Mouse (Mus musculus): ENCODE data around the gene Fry. TPM values are rescaled to one million over a fixed set of nuclear protein-coding genes. Genes with fewer than 3 reads are reported as not detected.

The Fry gene
- total and polyA plus RNA-seq, 3 experiments = 43.8 to 153 (median 117) TPM

- H3K4me1 ChIP-seq (ENCODE audit: control insufficient read depth, insufficient read depth, low read length) = 0 out of 2 replicates have a peak, but pooled peaks cover 1% of the 10 kb centered on the region
- H3K79me2 ChIP-seq (replicated peaks; ENCODE audit: control insufficient read depth, insufficient read depth, low read length) = no peaks in the 10 kb centered on the region
- no peak for DNase-seq
- no peak overlapping the region for H3K27ac ChIP-seq
- WGBS = 65% methylated on average over 5 of the region's 5 CpGs
- intact Hi-C loops (cut with DNase I) = no loop called here
- no peak for TF ChIP-seq CTCF (IDR thresholded peaks at IDR 0.05)
- TF ChIP-seq POLR2A (IDR thresholded peaks at IDR 0.05; ENCODE audit: insufficient read depth, low read depth, low read length) = no peak
- no peak for TF ChIP-seq EP300 (IDR thresholded peaks at IDR 0.05; ENCODE audit: insufficient read depth, low read depth, low read length)
- H3K4me3 ChIP-seq = no peak overlapping the region
- H3K36me3 ChIP-seq (ENCODE audit: control insufficient read depth, insufficient read depth, low read length) = no peaks in the 10 kb centered on the region
- H3K9ac ChIP-seq (ENCODE audit: low read depth, low read length) = no peak overlapping the region
- no peaks in the 10 kb centered on the region for H3K27me3 ChIP-seq (ENCODE audit: control insufficient read depth, insufficient read depth, low read length)
These were observed 35.3 kb upstream of the Fry start for GRCm38 (mm10) chr5:150083190-150083589.

DNA sequence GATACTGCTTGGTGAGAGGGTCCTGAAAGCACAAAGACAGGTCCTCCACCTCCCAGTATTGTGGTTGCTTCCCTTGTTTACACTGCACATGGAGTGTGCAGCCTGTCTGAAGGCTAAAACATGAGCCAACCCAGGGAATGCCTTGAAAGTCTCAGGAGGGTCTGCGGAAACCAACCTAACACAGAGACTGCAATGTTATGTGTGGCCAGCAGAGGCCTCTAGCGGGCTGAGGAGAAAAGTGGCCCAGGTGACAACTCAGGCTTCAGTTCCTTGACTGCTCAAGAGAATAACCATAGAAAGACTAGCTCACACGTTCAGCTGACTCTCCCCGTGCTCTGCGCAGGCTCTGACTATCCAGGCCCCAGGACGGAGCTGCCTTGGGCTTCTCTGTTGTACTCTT is 20.8 kb upstream of the Fry start:
- H3K9ac ChIP-seq (ENCODE audit: low read depth, low read length) = no peak overlapping the region
- peak; percentile 73; the same call in 1 of the 2 replicates for TF ChIP-seq EP300 (IDR thresholded peaks at IDR 0.05; ENCODE audit: insufficient read depth, low read depth, low read length)
- TF ChIP-seq CTCF (IDR thresholded peaks at IDR 0.05) = no peak; the same call in 1 of the 2 replicates
- no peaks in the 10 kb centered on the region; the same call in 1 of the 2 replicates for H3K4me1 ChIP-seq (ENCODE audit: control insufficient read depth, insufficient read depth, low read length)
- H3K79me2 ChIP-seq (replicated peaks; ENCODE audit: control insufficient read depth, insufficient read depth, low read length) = no peaks in the 10 kb centered on the region; the same call in 1 of the 2 replicates
- no peak overlapping the region for H3K27ac ChIP-seq
- peak; percentile 56 to 72 for DNase-seq
- no peaks in the 10 kb centered on the region for H3K36me3 ChIP-seq (ENCODE audit: control insufficient read depth, insufficient read depth, low read length)
- H3K4me3 ChIP-seq = no peak overlapping the region
- intact Hi-C loops (cut with DNase I) = loop anchor here (1.0 kb wide), 1 partner anchor 60 kb away; no protein-coding TSS in a partner anchor
- 6% methylated on average over 6 of the region's 6 CpGs for WGBS
- no peaks in the 10 kb centered on the region for H3K27me3 ChIP-seq (ENCODE audit: control insufficient read depth, insufficient read depth, low read length)

DNA sequence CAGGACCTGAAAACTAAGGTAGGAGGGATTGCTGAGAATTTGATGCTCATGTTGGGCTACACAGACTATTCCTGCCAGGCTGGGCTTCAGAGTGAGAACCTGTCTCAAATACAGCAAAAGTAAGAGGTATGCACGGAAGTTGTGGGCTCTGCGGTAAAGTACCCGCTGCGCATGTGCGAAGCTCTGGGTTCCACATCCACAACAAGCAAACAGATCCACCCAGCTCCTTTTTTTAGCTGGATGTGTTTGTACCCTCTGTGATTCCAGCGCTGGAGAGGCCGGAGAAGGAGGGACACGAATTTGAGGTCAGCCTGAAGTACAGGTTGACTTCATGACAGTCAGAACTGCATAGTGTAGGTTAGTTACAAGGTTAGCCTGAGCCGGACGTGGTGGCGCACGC is 19.7 kb upstream of the Fry start:
- intact Hi-C loops (cut with DNase I) = no loop called here

DNA sequence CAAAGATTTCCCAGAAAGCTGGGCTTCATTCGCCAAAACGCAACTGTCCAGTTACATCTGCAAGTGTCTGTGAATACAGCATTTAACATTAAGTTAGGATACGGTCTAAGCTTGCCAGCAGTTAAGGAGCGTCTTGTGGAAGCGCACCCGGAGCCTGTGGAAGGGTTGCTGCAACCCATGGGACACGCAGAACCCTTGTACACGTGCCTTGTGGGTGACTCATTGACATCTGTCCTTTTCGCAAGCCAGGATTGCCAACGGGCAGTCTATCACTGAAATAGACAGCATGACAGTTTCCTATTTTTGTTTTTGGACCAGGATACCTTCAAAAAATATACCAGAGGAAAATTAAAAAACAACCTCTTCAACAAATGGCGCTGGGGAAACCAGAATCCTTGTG is 16.7 kb upstream of the Fry start:
- H3K9ac ChIP-seq (ENCODE audit: low read depth, low read length) = no peak overlapping the region
- H3K4me3 ChIP-seq = no peak overlapping the region
- no peak overlapping the region for H3K27ac ChIP-seq
- no peak for DNase-seq
- WGBS = 61% methylated on average over 11 of the region's 11 CpGs
- no peaks in the 10 kb centered on the region for H3K36me3 ChIP-seq (ENCODE audit: control insufficient read depth, insufficient read depth, low read length)
- TF ChIP-seq CTCF (IDR thresholded peaks at IDR 0.05) (no peak), EP300 (IDR thresholded peaks at IDR 0.05; ENCODE audit: insufficient read depth, low read depth, low read length) (no peak), POLR2A (IDR thresholded peaks at IDR 0.05; ENCODE audit: insufficient read depth, low read depth, low read length) (no peak)
- no peaks in the 10 kb centered on the region for H3K27me3 ChIP-seq (ENCODE audit: control insufficient read depth, insufficient read depth, low read length)
- intact Hi-C loops (cut with DNase I) = no loop called here
- no peaks in the 10 kb centered on the region; the same call in 1 of the 2 replicates for H3K4me1 ChIP-seq (ENCODE audit: control insufficient read depth, insufficient read depth, low read length)
- no peaks in the 10 kb centered on the region; the same call in 1 of the 2 replicates for H3K79me2 ChIP-seq (replicated peaks; ENCODE audit: control insufficient read depth, insufficient read depth, low read length)

More for the DNA sequence above, 19.7 kb upstream of the Fry start:
- TF ChIP-seq POLR2A (IDR thresholded peaks at IDR 0.05; ENCODE audit: insufficient read depth, low read depth, low read length) = no peak
- no peak for TF ChIP-seq EP300 (IDR thresholded peaks at IDR 0.05; ENCODE audit: insufficient read depth, low read depth, low read length)
- TF ChIP-seq CTCF (IDR thresholded peaks at IDR 0.05) = no peak
- Histone ChIP-seq H3K36me3 (ENCODE audit: control insufficient read depth, insufficient read depth, low read length) (no peaks in the 10 kb centered on the region), H3K4me1 (ENCODE audit: control insufficient read depth, insufficient read depth, low read length) (no peaks in the 10 kb centered on the region; the same call in 1 of the 2 replicates), H3K4me3 (no peak overlapping the region), H3K79me2 (replicated peaks; ENCODE audit: control insufficient read depth, insufficient read depth, low read length) (no peaks in the 10 kb centered on the region; the same call in 1 of the 2 replicates), H3K27ac (no peak overlapping the region), H3K27me3 (ENCODE audit: control insufficient read depth, insufficient read depth, low read length) (no peaks in the 10 kb centered on the region), H3K9ac (ENCODE audit: low read depth, low read length) (no peak overlapping the region)
- WGBS = 90% methylated on average over 12 of the region's 12 CpGs
- no peak for DNase-seq

- Histone ChIP-seq H3K36me3 (ENCODE audit: control insufficient read depth, insufficient read depth, low read length) (no peaks in the 10 kb centered on the region), H3K9ac (ENCODE audit: low read depth, low read length) (no peak overlapping the region), H3K27me3 (ENCODE audit: control insufficient read depth, insufficient read depth, low read length) (no peaks in the 10 kb centered on the region), H3K79me2 (replicated peaks; ENCODE audit: control insufficient read depth, insufficient read depth, low read length) (no peaks in the 10 kb centered on the region), H3K4me3 (no peak overlapping the region), H3K4me1 (ENCODE audit: control insufficient read depth, insufficient read depth, low read length) (no peaks in the 10 kb centered on the region), H3K27ac (no peak overlapping the region)
- TF ChIP-seq CTCF (IDR thresholded peaks at IDR 0.05) (no peak), POLR2A (IDR thresholded peaks at IDR 0.05; ENCODE audit: insufficient read depth, low read depth, low read length) (no peak), EP300 (IDR thresholded peaks at IDR 0.05; ENCODE audit: insufficient read depth, low read depth, low read length) (no peak)
- WGBS = 89% methylated on average over 7 of the region's 7 CpGs
- no peak for DNase-seq
- intact Hi-C loops (cut with DNase I) = no loop called here
These were observed 12.1 kb upstream of the Fry start for GRCm38 (mm10) chr5:150106358-150106757.

GRCm38 (mm10) chr5:150111236-150111635 is 7.2 kb upstream of the Fry start:
- Histone ChIP-seq H3K36me3 (ENCODE audit: control insufficient read depth, insufficient read depth, low read length) (no peaks in the 10 kb centered on the region), H3K9ac (ENCODE audit: low read depth, low read length) (no peak overlapping the region), H3K79me2 (replicated peaks; ENCODE audit: control insufficient read depth, insufficient read depth, low read length) (no peaks in the 10 kb centered on the region), H3K4me1 (ENCODE audit: control insufficient read depth, insufficient read depth, low read length) (0 out of 2 replicates have a peak, but pooled peaks cover 1% of the 10 kb centered on the region), H3K27me3 (ENCODE audit: control insufficient read depth, insufficient read depth, low read length) (no peaks in the 10 kb centered on the region), H3K27ac (no peak overlapping the region), H3K4me3 (no peak overlapping the region)
- intact Hi-C loops (cut with DNase I) = no loop called here
- no peak for DNase-seq
- no peak for TF ChIP-seq POLR2A (IDR thresholded peaks at IDR 0.05; ENCODE audit: insufficient read depth, low read depth, low read length)
- no peak for TF ChIP-seq CTCF (IDR thresholded peaks at IDR 0.05)
- no peak for TF ChIP-seq EP300 (IDR thresholded peaks at IDR 0.05; ENCODE audit: insufficient read depth, low read depth, low read length)
- 53% methylated on average over 8 of the region's 8 CpGs for WGBS
